Mouse (Mus musculus) central nervous system, embryonic 14 days (tissue): ENCODE data around the gene Mug1. TPM values are rescaled to one million over a fixed set of nuclear protein-coding genes. Genes with fewer than 3 reads are reported as not detected.

Experiments
- polyA plus RNA-seq: library from polyadenylated mRNA; depleted of rRNA; stranded (reverse); fragments of >200 nt; gene quantifications from 2 replicates; pipeline ENCODE4 v1.2.3, GENCODE M21; 2012; rRNA removed

Mug1 gene
- polyA plus RNA-seq = not detected in 2 replicates

DNA sequence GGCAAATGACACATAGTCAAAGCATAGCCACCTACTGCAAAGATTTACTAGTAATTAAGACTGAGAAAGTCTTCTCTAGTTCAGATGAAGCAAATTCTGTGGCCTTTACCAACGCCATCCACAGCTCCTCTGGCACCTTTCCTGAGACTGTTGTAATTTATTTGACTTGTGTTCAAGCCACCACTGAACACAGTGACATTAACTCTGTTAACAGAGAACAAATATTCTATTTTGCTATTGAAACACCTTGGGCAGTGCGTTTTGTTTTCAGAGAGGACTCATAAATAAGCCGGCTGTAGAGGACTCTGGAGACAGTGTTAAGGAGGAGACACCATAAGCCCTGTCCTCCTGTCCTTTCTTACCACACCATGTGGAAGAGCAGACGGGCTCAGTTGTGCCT lies at the start of gene Mug1:
TSS of gene Mug1 (plus strand) at position 271 of the 400 bp plus-strand sequence.

Other genes with a start within 250 kb of the Mug1 start
- 7.2 and 7.6 TPM in 2 replicates for gene A2m, start 203.2 kb upstream of the Mug1 start, polyA plus RNA-seq
- not detected in 2 replicates for gene Gm7298, start 105.6 kb upstream of the Mug1 start, polyA plus RNA-seq
- not detected in 2 replicates for gene Mug2, start 168.2 kb downstream of the Mug1 start, polyA plus RNA-seq